Mouse (Mus musculus) embryonic facial prominence, embryonic 14.5 days (tissue): ENCODE measurements around the gene Rpl32. TPM values are rescaled to one million over a fixed set of nuclear protein-coding genes. Genes with fewer than 3 reads are reported as not detected.

ENCODE experiments used
- ATAC-seq: fragments of 200-750 bp; cut with Nextera tagmentation; 2 replicates; pipeline ENCODE4 v1.8.0; 2017; ENCODE audit warnings: low read depth, moderate number of reproducible peaks, moderate TSS enrichment
- DNase-seq: peaks from one replicate; pipeline ENCODE4 v3.0.0-alpha.2; 2015; ENCODE audit warnings: low spot score
- H3K27ac ChIP-seq: fragments of 300-500 bp; sonication (generic); replicated peaks from 2 replicates; pipeline ENCODE4 v1.5.1; 2014; ENCODE audit warnings: low read depth, mild to moderate bottlenecking, low read length, moderate library complexity
- H3K27me3 ChIP-seq: fragments of 300-500 bp; sonication (generic); replicated peaks from 2 replicates; pipeline ENCODE4 v1.6.1; 2014; ENCODE audit warnings: low read length; ENCODE audit not compliant: control insufficient read depth, insufficient read depth
- H3K36me3 ChIP-seq: fragments of 300-500 bp; sonication (generic); 2 replicates; pipeline ENCODE4 v1.6.1; 2014; ENCODE audit warnings: low read length, mixed read lengths; ENCODE audit not compliant: control insufficient read depth, insufficient read depth
- H3K4me1 ChIP-seq: fragments of 300-500 bp; sonication (generic); 2 replicates; pipeline ENCODE4 v1.6.1; 2014; ENCODE audit warnings: antibody characterized with exemption, low read length; ENCODE audit not compliant: control insufficient read depth, insufficient read depth
- H3K4me2 ChIP-seq: fragments of 300-500 bp; sonication (generic); 2 replicates; pipeline ENCODE4 v1.6.1; 2014; ENCODE audit warnings: low read depth, mild to moderate bottlenecking, low read length, moderate library complexity, mixed read lengths
- H3K4me3 ChIP-seq: fragments of 300-500 bp; sonication (generic); 2 replicates; pipeline ENCODE4 v1.5.1; 2014; ENCODE audit warnings: low read depth, mild to moderate bottlenecking, low read length
- H3K9ac ChIP-seq: fragments of 300-500 bp; sonication (generic); 2 replicates; pipeline ENCODE4 v1.6.1; 2014; ENCODE audit warnings: low read depth, mild to moderate bottlenecking, low read length, moderate library complexity, mixed read lengths
- H3K9me3 ChIP-seq: fragments of 300-500 bp; sonication (generic); 2 replicates; pipeline ENCODE4 v1.6.1; 2016; ENCODE audit warnings: low read length; ENCODE audit not compliant: control insufficient read depth
- WGBS: fragments of 180-500 bp; shearing (Covaris S2); extraction: QIAGEN DNeasy Blood & Tissue Kit; methylation state at CpG from one replicate; pipeline ENCODE4 v1.1.7; 2014; 5-methylcytosine and 5-hydroxymethylcytosine counted together
- polyA plus RNA-seq: library from polyadenylated mRNA; unstranded; fragments of >200 nt; fragmentation: Nextera tagmentation; extraction: Ambion mirVana; gene quantifications from 2 replicates; pipeline ENCODE4 v1.2.1, GENCODE M21; 2014

Gene Rpl32
- polyA plus RNA-seq, 1 experiment from 2014 or later = 2,432 TPM

DNA sequence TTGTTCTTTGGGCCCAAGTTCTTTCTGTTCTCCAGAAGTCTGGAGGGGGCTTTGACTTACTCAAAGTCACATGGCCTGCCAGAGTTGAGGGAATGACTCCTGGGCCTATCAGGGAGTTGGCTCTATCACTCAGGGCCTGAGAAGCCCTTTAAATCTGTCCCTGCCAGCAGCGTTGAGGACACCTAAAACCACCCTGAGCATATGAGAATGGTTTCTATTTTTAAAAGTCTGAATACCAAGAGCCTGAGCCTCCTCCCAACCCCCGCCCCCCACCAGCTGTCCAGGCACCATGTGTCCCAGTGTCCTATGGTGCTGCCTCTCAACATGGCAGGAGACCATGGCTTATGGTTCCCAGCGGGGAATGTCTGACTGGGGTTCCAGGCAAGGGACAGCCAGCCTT is 32.7 kb downstream of the Rpl32 start:
- Histone ChIP-seq H3K4me1 (peaks cover 17% of the 10 kb centered on the region), H3K27ac (peak overlapping the region; percentile 48), H3K9me3 (no peaks in the 10 kb centered on the region), H3K4me3 (peak overlapping the region; percentile 83), H3K4me2 (peak overlapping the region; percentile 80), H3K27me3 (no peaks in the 10 kb centered on the region), H3K36me3 (peaks cover 28% of the 10 kb centered on the region), H3K9ac (peak overlapping the region; percentile 88)
- DNase-seq (peak; percentile 53), ATAC-seq (peak; percentile 58)
- 46% methylated on average over 3 of the region's 3 CpGs for WGBS

- ATAC-seq (peak; percentile 85), DNase-seq (peak; percentile 85)
- Histone ChIP-seq H3K4me1 (peaks cover 17% of the 10 kb centered on the region), H3K27ac (peak within 1 kb of the TSS; percentile 86), H3K36me3 (peaks cover 16% of the 10 kb centered on the region), H3K27me3 (no peaks in the 10 kb centered on the region), H3K4me3 (peak within 1 kb of the TSS; percentile 83), H3K9me3 (no peaks in the 10 kb centered on the region), H3K4me2 (peak within 1 kb of the TSS; percentile 80), H3K9ac (peak within 1 kb of the TSS; percentile 88)
- 3% methylated on average over 12 of the region's 28 CpGs for WGBS
Measured at GRCm38 (mm10) chr6:115774501-115774921, 34.0 kb downstream of the Rpl32 start, which contains the start of gene Cand2. TSS of gene Cand2 (plus strand) at chr6:115774538.

- Histone ChIP-seq H3K9me3 (no peaks in the 10 kb centered on the region), H3K27ac (peak overlapping the region; percentile 79), H3K4me1 (peaks cover 17% of the 10 kb centered on the region), H3K4me2 (peak overlapping the region; percentile 80), H3K4me3 (peak overlapping the region; percentile 83), H3K27me3 (no peaks in the 10 kb centered on the region), H3K9ac (peak overlapping the region; percentile 62), H3K36me3 (peaks cover 15% of the 10 kb centered on the region)
- WGBS = 5% methylated on average over 14 of the region's 14 CpGs
- DNase-seq (peak; percentile 82), ATAC-seq (peak; percentile 84)
Measured at GRCm38 (mm10) chr6:115773966-115774413, 34.6 kb downstream of the Rpl32 start.

DNA sequence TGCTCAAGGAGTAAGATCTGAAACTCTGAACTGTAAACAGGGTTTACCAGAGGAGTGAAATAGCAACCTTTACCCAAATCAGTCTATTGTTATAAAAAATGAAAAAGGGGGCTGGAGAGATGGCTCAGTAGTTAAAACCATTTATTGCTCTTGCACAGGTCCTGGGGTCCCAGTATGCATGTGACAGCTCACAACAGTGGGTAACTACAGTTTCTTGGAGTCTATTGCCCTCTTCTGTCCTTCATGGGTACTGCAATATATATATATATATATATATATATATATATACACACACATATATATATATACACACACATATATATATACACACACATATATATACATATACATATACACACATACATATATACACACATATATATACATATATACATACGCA is 35.9 kb downstream of the Rpl32 start:
- Histone ChIP-seq H3K9ac (no peak overlapping the region), H3K4me2 (no peak overlapping the region), H3K27me3 (no peaks in the 10 kb centered on the region), H3K4me1 (peaks cover 17% of the 10 kb centered on the region), H3K27ac (no peak overlapping the region), H3K9me3 (no peaks in the 10 kb centered on the region), H3K36me3 (peaks cover 4% of the 10 kb centered on the region; the same call in 1 of the 2 replicates), H3K4me3 (no peak overlapping the region)
- 82% methylated on average over 1 of the region's 1 CpGs for WGBS
- ATAC-seq (no peak), DNase-seq (no peak)

DNA sequence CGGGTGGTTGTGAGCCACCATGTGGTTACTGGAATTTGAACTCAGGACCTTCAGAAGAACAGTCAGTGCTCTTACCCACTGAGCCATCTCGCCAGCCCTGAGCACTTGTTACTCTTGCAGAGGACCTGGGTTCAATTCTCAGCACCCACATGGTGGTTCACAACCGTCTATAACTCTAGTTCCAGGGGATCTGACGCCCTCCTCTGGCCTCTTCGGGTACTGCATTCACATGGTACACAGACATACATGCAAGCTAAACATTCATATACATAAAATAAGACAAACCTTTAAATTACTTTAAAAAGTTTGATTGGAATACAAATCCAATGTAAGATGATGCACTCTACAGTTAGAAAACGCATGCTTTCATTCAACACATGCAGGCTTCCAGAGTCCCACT is 36.3 kb downstream of the Rpl32 start:
- Histone ChIP-seq H3K27ac (no peak overlapping the region), H3K4me3 (no peak overlapping the region), H3K36me3 (0 out of 2 replicates have a peak, but pooled peaks cover under 1% of the 10 kb centered on the region), H3K4me1 (peaks cover 17% of the 10 kb centered on the region), H3K4me2 (no peak overlapping the region), H3K9me3 (no peaks in the 10 kb centered on the region), H3K9ac (no peak overlapping the region), H3K27me3 (no peaks in the 10 kb centered on the region)
- 81% methylated on average over 6 of the region's 6 CpGs for WGBS
- DNase-seq (no peak), ATAC-seq (no peak)

DNA sequence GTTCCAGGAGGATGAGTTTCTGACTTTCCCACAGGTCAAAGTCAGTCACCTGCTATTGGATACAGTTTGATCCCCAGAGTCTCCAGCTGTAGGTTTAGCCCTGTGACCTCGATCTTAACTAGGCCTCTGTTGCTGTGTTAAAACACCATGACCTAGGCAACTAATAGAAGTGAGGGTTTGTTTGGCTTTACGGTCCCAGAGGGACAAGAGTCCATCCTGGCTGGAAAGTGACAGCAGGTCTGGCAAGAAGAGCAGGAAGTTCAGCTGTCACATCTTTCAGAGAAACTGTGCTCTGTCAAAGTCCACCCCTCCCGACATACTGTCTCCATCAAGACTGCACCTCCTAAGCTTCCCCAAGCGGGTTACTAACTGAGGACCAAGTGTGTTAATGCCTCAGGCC is 37.7 kb downstream of the Rpl32 start:
- Histone ChIP-seq H3K4me2 (no peak overlapping the region), H3K36me3 (no peaks in the 10 kb centered on the region), H3K27ac (no peak overlapping the region), H3K9ac (no peak overlapping the region), H3K9me3 (no peaks in the 10 kb centered on the region), H3K4me1 (peaks cover 4% of the 10 kb centered on the region), H3K4me3 (no peak overlapping the region), H3K27me3 (no peaks in the 10 kb centered on the region)
- DNase-seq (no peak), ATAC-seq (no peak)
- 57% methylated on average over 4 of the region's 4 CpGs for WGBS

GRCm38 (mm10) chr6:115770059-115770670 is 38.4 kb downstream of the Rpl32 start:
- DNase-seq = no peak
- H3K4me1 ChIP-seq = no peaks in the 10 kb centered on the region
- H3K4me3 ChIP-seq = no peak overlapping the region
- no peak for ATAC-seq
- no peak overlapping the region for H3K4me2 ChIP-seq
- H3K27me3 ChIP-seq = no peaks in the 10 kb centered on the region
- no peak overlapping the region for H3K9ac ChIP-seq
- no peaks in the 10 kb centered on the region for H3K36me3 ChIP-seq
- H3K9me3 ChIP-seq = no peaks in the 10 kb centered on the region
- WGBS = 84% methylated on average over 18 of the region's 20 CpGs
- no peak overlapping the region for H3K27ac ChIP-seq

GRCm38 (mm10) chr6:115768207-115768606 is 40.3 kb downstream of the Rpl32 start:
- ATAC-seq (no peak), DNase-seq (peak; percentile 29)
- Histone ChIP-seq H3K9ac (no peak overlapping the region), H3K36me3 (no peaks in the 10 kb centered on the region), H3K27ac (no peak overlapping the region), H3K4me2 (no peak overlapping the region), H3K4me1 (no peaks in the 10 kb centered on the region; the same call in 1 of the 2 replicates), H3K27me3 (no peaks in the 10 kb centered on the region), H3K9me3 (no peaks in the 10 kb centered on the region), H3K4me3 (no peak overlapping the region)
- WGBS = 80% methylated on average over 4 of the region's 4 CpGs

- no peak overlapping the region for H3K4me2 ChIP-seq
- 48% methylated on average over 9 of the region's 9 CpGs for WGBS
- no peaks in the 10 kb centered on the region for H3K36me3 ChIP-seq
- H3K27ac ChIP-seq = no peak overlapping the region
- no peak overlapping the region for H3K9ac ChIP-seq
- no peaks in the 10 kb centered on the region for H3K27me3 ChIP-seq
- H3K4me3 ChIP-seq = no peak overlapping the region
- H3K4me1 ChIP-seq = peaks cover 5% of the 10 kb centered on the region
- no peaks in the 10 kb centered on the region for H3K9me3 ChIP-seq
- no peak for ATAC-seq
- DNase-seq = no peak
Measured at GRCm38 (mm10) chr6:115767357-115767756, 41.2 kb downstream of the Rpl32 start.
